Mouse (Mus musculus) lung, postnatal 0 days (tissue): ENCODE measurements at regions not wholly inside any gene's neighbourhood (a gene's known extent, or its start where the extent isn't known, plus 50 kb on each side); places are given as distances from the start of the nearest gene placed in this dataset.

Source experiments
- CTCF ChIP-seq: IDR thresholded peaks from 2 replicates; pipeline ENCODE4 v1.5.1; 2016; ENCODE audit warnings: antibody characterized with exemption, mild to moderate bottlenecking
- EP300 ChIP-seq: IDR thresholded peaks from 2 replicates; pipeline ENCODE4 v1.6.1; 2016; ENCODE audit warnings: antibody characterized with exemption, mild to moderate bottlenecking, control low read depth

GRCm38 (mm10) chr8:10713515-10714042 lies 294.7 kb downstream of the Irs2 start:
- TF ChIP-seq CTCF (no peak), EP300 (no peak)
